Mouse (Mus musculus): ENCODE data around the gene Grk2. TPM values are rescaled to one million over a fixed set of nuclear protein-coding genes. Genes with fewer than 3 reads are reported as not detected.

Grk2 gene
- polyA plus RNA-seq, 1 experiment, result 99.9 TPM

GRCm38 (mm10) chr19:4304251-4304821 lies 1.7 kb downstream of the Grk2 start:
- DNase-seq (ENCODE audit: low read depth, low spot score), result no peak
- 70% methylated on average over 5 of the region's 5 CpGs for WGBS

DNA sequence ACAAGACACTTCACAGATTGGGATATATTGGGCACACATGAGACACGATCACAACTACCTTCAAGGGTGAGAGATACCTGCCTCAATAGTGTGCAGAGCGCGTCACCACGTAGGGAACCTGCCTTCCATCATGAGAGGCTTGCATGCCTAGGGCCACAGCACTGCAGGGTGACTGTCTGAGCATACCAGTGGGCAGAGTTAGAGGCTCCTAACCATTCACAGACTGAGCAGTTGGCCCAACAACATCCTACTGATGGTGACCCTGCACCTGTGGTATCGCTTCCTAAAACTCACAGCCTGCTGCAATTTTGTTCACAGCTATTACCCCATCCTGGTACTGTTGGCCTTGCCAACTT lies 2.4 kb downstream of the Grk2 start:
- 79% methylated on average over 5 of the region's 5 CpGs for WGBS
- no peak for DNase-seq (ENCODE audit: low read depth, low spot score)

DNA sequence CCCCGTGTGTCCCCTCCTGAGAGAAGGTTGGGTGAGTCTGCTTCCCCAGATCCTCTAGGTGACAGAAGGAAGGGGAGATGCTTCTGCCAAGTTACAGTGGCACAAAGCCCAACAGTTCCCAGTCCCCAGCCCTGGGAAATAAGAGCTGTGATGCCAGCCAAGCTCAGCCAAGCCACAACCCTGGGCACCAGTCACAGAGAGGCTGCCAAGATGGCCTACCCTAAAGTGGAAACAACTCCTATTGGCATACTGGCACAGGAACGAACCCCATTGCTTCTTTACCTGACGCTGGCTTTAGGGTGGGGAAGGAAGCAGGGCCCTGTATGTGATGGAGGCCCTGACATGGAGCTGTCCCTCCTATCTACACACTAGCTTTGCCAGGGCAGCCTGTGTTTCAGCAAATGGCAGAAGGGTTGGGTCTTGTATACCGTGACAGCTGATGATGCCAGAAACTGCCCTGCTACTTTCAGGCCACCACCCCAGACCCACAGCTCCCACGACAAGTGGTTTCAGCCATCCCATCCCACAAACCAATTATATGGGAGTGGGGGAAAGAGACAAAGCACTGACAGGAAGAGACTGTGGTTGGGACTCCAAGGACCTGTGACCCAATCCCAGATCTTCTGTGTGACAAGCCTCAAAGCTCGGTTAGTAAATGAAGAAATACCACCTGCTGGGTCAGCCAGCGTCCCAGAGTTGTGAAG lies 2.9 kb downstream of the Grk2 start:
- 62% methylated on average over 7 of the region's 7 CpGs for whole genome bisulfite sequencing
- no peak for DNase-seq (ENCODE audit: low read depth, low spot score)

GRCm38 (mm10) chr19:4301735-4302651 lies 4.0 kb downstream of the Grk2 start:
- DNase-seq (ENCODE audit: low read depth, low spot score), result no peak
- 56% methylated on average over 21 of the region's 21 CpGs for WGBS

GRCm38 (mm10) chr19:4300852-4301734 lies 4.9 kb downstream of the Grk2 start:
- no peak for DNase-seq (ENCODE audit: low read depth, low spot score)
- 66% methylated on average over 11 of the region's 11 CpGs for WGBS

DNA sequence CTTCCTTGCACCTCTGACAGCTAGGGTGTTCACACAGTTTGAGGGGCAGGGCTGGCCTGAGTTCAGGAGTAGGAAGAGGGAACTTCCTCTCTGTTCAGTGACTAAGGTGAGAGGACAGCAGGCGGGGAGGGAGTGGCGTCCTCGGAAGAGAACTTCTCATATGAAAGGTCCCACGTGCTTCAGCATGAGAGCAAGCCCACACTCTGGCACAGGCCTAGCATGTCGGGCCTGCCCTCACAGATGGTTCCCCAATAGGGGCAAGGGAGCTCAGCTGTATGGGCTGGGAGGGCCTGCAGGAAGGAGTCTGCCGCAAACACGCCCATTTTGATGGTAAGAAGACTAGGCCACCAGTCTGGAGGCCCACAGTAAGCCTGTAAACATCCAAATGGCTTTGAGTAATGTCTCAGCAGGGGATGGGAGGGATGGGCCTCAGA lies 5.7 kb downstream of the Grk2 start:
- 23% methylated on average over 7 of the region's 7 CpGs for WGBS
- peak; percentile 52 for DNase-seq (ENCODE audit: low read depth, low spot score)

DNA sequence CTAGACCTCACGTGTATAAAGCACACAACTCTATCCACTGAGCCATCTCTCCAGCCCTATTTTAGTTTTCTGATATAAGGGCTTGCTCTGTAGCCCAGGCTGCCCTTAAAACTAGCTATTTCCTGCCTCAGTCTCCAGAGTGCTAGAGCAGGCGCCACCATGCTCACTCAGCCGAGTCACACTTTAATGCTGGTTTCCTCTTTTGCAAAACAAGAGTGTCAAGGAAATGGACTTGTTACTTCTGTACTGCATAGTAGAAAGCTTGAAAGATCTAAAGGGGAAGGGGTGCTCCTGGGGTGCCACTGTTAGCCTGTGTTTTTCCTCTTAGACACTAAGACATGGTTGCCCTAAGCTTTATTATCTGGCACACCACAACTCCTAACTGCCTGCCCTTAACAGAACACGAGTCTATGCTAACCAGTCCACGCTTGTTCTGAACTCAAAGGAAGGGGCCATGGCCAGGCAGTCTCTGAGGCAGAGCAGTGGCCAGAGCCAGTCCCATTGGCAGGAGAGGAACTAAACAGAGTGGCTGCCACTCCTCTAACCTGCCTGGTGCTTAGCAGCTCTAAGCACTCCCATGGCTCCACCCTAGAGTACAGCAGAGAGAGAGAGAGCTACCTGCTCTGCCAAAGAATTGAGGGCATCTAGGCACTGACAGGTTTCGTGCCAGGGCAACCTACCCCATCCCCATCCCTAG lies 6.3 kb downstream of the Grk2 start:
- no peak for DNase-seq (ENCODE audit: low read depth, low spot score)
- WGBS, result 52% methylated on average over 6 of the region's 6 CpGs

DNA sequence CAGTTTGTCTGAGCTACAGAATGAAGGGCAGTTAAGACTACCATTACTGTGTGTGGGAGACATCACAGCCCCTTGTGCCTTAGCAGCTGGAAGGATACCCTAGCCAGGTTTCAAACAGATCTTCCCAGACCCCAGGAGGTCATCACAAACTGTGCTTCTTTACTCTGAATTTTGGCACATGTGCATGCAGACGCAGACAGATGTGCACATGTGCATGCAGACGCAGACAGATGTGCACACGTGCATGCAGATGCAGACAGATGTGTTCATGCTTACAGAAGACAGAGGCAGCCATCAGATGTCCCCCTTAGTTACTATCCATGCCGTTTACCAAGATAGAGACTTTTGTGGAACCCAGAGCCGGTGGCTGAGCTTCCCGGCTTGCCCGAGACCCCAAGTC lies 6.9 kb downstream of the Grk2 start:
- 88% methylated on average over 7 of the region's 7 CpGs for WGBS
- no peak for DNase-seq (ENCODE audit: low read depth, low spot score)

DNA sequence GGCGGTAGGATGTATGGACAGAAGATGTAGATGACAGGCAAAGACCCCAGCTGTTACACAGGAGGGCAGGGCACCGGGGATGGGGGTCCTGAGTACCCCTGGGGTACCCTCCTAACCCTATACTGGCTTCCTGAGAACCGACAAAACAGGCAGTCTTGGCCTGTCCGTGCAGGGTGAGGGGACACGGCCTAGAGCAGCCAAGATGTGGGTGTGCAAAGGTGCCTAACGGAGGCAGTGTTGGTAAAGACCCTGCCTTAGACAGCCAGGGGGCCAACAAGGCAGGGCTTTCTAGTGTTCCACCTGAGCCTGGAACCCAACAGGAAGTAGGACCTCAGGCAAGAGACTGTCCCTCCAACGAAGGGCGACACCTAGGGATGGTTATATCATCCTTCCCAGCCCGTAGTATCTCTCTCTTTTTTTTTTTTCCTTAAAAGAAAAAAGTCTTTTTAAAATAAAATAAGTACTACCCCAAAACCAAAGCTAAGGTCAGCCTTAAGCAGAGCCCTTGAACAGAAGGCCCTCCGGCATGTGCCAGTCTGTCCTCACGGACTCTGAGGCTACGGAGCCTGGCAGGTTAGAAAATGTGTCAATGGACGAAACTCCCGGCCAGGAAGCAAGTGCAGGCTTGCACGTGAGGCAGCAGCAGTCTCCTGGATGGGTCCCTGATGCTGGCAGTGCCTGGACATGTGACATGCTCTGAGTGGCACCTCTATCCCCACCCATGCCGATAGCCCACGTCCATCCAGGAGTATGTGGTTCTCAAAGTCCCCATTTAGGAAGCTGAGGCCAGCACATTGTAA lies 7.5 kb downstream of the Grk2 start:
- 82% methylated on average over 17 of the region's 17 CpGs for WGBS
- DNase-seq (ENCODE audit: low read depth, low spot score), result no peak

GRCm38 (mm10) chr19:4297851-4298250 lies 8.2 kb downstream of the Grk2 start:
- no peak for DNase-seq (ENCODE audit: low read depth, low spot score)
- 66% methylated on average over 5 of the region's 5 CpGs for WGBS

DNA sequence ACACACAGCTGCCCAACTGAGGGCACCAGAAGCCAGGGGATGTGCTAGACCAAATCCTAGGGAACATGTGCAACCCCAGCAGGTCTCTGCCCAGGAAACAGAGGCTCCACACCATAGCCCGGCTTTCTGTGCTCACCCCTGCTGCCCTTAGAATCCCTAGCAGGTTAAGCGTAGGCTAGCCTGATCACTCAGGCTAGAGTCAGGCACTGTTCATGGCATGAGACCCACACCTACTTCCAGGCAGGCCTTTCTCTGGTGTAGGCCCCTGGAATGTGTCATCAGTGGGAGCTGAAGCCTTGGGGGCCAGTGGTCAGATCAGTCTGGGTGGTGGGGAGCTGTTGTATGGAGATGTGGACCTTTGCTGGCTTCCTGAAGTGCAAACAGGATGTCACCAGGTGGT lies 9.4 kb downstream of the Grk2 start:
- 73% methylated on average over 2 of the region's 2 CpGs for WGBS
- no peak for DNase-seq (ENCODE audit: low read depth, low spot score)

- 84% methylated on average over 4 of the region's 4 CpGs for WGBS
- DNase-seq (ENCODE audit: low read depth, low spot score), result no peak
Measured at GRCm38 (mm10) chr19:4295391-4295790, 10.6 kb downstream of the Grk2 start.

- no peak for DNase-seq (ENCODE audit: low read depth, low spot score)
Measured at GRCm38 (mm10) chr19:4294381-4295097, 11.5 kb downstream of the Grk2 start.

GRCm38 (mm10) chr19:4291161-4291560 lies 14.9 kb downstream of the Grk2 start:
- WGBS, result 93% methylated on average over 11 of the region's 11 CpGs
- no peak for DNase-seq (ENCODE audit: low read depth, low spot score)

More at GRCm38 (mm10) chr19:4294381-4295097, 11.5 kb downstream of the Grk2 start:
- WGBS, result 61% methylated on average over 14 of the region's 14 CpGs

- WGBS, result 91% methylated on average over 15 of the region's 15 CpGs
- no peak for DNase-seq (ENCODE audit: low read depth, low spot score)
Measured at GRCm38 (mm10) chr19:4290749-4291148, 15.3 kb downstream of the Grk2 start.

DNA sequence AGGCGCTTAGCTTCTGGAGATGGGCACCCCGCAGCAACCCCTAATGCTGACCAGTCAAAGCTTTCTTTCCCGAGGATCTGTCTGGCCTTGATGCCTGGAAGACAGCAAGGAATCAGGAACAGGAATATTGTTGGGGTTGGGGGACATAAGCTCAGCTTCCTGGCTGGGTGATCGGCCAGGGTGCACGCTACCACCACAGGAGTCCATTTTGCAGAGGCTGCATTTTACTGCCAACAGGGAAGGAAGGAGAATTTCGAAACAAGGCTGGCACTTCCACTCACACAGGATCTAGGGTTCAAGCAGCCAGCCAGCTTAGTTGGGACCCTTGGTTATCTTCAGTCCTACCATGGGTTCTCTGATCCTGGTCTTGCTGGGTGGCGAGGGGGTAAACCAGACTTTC lies 22.4 kb downstream of the Grk2 start:
- 32% methylated on average over 7 of the region's 7 CpGs for WGBS
- DNase-seq (ENCODE audit: low read depth, low spot score), result no peak

GRCm38 (mm10) chr19:4282898-4283553 lies 23.0 kb downstream of the Grk2 start, which contains the start of gene Ankrd13d:
TSS of gene Ankrd13d (minus strand) at chr19:4283137.
- WGBS, result under 1% methylated on average over 48 of the region's 50 CpGs
- DNase-seq (ENCODE audit: low read depth, low spot score), result peak; percentile 24
